Mouse (Mus musculus) small intestine, adult 2 months (tissue): ENCODE measurements at regions not wholly inside any gene's neighbourhood (a gene's known extent, or its start where the extent isn't known, plus 50 kb on each side); places are given as distances from the start of the nearest gene placed in this dataset.

Source experiments
- H3K27ac ChIP-seq: fragments of 200-500 bp; 2 replicates; pipeline ENCODE4 v1.5.1; 2012; ENCODE audit warnings: low read depth, low read length, control low read depth, inconsistent platforms; ENCODE audit not compliant: insufficient read depth
- H3K27me3 ChIP-seq: fragments of 200-500 bp; 2 replicates; pipeline ENCODE4 v1.6.1; 2012; ENCODE audit warnings: mild to moderate bottlenecking, moderate library complexity, low read length, inconsistent platforms; ENCODE audit not compliant: control insufficient read depth, insufficient read depth
- H3K36me3 ChIP-seq: fragments of 200-500 bp; 2 replicates; pipeline ENCODE4 v1.6.1; 2012; ENCODE audit warnings: mild to moderate bottlenecking, low read length, control low read depth, inconsistent platforms; ENCODE audit not compliant: control insufficient read depth, insufficient read depth
- H3K4me1 ChIP-seq: fragments of 200-500 bp; 2 replicates; pipeline ENCODE4 v1.6.1; 2012; ENCODE audit warnings: low read length, inconsistent platforms, mixed read lengths; ENCODE audit not compliant: control insufficient read depth, insufficient read depth, insufficient read length
- H3K4me3 ChIP-seq: fragments of 200-500 bp; 2 replicates; pipeline ENCODE4 v1.5.1; 2012; ENCODE audit warnings: low read depth, mild to moderate bottlenecking, control low read depth, inconsistent platforms, low read length, moderate library complexity
- CTCF ChIP-seq: fragments of 200-500 bp; IDR thresholded peaks from 2 replicates; pipeline ENCODE4 v1.5.1; 2012; ENCODE audit warnings: low read depth, mild to moderate bottlenecking, control low read depth, inconsistent platforms, low read length, moderate library complexity, mixed read lengths; ENCODE audit not compliant: insufficient replicate concordance, insufficient read length; ENCODE audit errors: extremely low read depth
- POLR2A ChIP-seq: fragments of 200-500 bp; IDR thresholded peaks from 2 replicates; pipeline ENCODE4 v1.6.1; 2012; ENCODE audit warnings: low read depth, mild to moderate bottlenecking, control low read depth, inconsistent platforms, low read length, moderate library complexity
- whole genome bisulfite sequencing: fragments of 180-500 bp; shearing (Covaris S2); methylation state at CpG from one replicate; pipeline ENCODE4 v1.1.7; 2018; 5-methylcytosine and 5-hydroxymethylcytosine counted together

DNA sequence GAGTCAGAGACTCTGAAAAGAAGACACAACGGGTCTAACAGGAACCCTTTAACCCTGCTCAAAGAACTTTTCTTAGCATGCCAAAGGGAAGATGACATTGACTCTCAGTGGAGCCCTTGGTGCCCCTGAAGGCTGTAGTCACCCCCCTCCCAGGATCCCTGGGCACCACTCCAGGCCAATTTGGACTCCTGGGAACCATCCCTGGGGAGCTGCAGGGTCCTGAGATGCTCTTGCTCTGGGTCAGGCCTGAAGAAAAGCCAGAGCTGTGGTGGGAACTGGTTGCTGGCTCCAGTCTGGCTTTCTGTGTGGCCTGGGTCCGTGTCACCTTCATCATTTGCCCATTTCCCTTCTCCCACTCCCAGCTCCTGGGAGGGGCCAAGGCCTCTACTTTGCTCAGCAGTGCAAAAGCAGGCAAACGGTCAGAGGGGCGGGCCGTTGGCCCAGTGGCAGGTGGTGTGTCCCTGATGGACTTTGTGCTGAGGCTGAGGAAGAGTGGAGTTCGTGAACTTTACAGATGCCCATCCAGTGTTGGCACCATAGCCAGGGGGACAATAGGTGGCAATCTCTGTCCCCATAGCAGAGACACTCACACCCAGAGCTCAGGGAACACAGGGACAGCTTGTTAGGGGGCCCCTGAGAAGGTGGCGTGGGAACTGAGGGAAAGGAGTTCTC is 69.1 kb upstream of the Ccnd1 start:
- WGBS, result 25% methylated on average over 7 of the region's 7 CpGs
- H3K4me1 ChIP-seq, result peaks cover 11% of the 10 kb centered on the region; the same call in 1 of the 2 replicates
- H3K4me3 ChIP-seq, result no peak overlapping the region
- no peaks in the 10 kb centered on the region for H3K36me3 ChIP-seq
- H3K27ac ChIP-seq, result no peak overlapping the region
- no peak for TF ChIP-seq POLR2A
- TF ChIP-seq CTCF, result no peak
- no peaks in the 10 kb centered on the region for H3K27me3 ChIP-seq

DNA sequence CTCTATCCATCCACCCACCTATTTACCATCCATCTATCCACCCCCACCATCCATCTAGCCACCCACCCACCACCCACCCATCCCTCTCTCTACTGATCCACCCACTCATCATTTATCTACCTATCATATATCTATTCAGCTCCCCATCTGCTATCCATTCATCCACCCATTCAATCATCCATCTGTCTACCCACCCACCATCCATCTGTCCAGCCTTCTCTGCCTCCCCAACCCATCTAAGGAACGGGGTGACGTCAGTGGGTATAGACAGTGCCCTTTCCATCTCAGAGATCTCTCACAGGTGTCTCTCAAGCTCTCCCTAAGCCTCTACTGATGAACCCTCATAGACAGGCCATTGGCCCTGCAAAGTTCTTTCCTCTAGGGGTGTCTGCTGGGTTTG is 67.5 kb upstream of the Ccnd1 start:
- TF ChIP-seq CTCF, result no peak
- Histone ChIP-seq H3K27me3 (no peaks in the 10 kb centered on the region), H3K27ac (no peak overlapping the region), H3K36me3 (no peaks in the 10 kb centered on the region), H3K4me3 (no peak overlapping the region), H3K4me1 (peaks cover 8% of the 10 kb centered on the region; the same call in 1 of the 2 replicates)
- WGBS, result 91% methylated on average over 2 of the region's 2 CpGs

DNA sequence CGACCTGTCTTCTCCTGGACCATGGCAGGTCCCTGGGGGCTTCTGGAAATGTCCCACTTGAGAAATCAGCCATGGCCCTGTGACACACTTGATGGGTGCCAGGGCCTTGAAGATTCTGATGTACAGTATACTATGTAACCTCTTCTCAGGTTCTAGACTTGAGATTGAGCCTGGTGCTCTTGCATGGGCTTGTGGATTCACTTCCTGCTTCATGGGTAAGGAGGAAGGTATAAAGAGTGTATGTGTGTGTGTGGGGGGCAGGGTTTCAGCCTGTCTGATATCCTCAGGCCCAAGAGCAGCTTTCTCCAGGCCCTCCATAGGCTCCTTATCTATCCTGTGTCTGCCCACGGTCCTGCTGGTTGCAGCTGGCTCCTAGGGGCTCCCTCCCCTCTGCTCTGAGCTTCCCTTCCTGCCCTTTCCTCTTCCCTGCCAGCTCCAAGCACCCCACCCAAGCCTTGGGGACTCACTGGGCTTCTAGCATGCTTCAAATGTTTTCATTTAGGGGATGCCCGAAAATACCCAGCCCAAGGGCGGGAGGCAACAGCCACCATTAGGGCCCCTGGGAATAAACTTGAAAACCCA is 61.9 kb upstream of the Ccnd1 start:
- no peaks in the 10 kb centered on the region for H3K27me3 ChIP-seq
- 65% methylated on average over 4 of the region's 4 CpGs for WGBS

DNA sequence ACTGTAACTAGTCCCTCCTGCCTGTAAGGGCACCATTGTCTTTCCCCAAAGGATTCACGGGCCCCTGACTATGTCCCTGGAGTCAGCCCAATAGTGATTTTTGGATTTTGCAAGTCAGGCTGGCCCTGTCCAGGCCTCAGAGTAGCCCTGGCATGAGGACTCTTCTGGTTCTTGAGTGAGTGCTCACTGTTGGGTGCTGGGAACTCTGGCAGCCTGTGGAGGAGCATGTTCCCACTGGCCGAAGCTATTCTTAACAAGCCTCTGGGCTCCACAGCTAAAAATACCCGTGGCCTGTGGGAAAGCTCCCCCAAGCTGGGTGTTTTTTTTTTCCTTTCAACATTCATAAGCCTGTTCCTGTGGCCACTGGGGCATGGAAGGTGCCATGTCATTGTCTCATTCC is 60.0 kb upstream of the Ccnd1 start:
- no peak overlapping the region for H3K27ac ChIP-seq
- no peaks in the 10 kb centered on the region for H3K36me3 ChIP-seq
- peaks cover 3% of the 10 kb centered on the region; the same call in 1 of the 2 replicates for H3K4me1 ChIP-seq
- 74% methylated on average over 3 of the region's 3 CpGs for WGBS
- no peak for TF ChIP-seq CTCF
- H3K4me3 ChIP-seq, result no peak overlapping the region
- H3K27me3 ChIP-seq, result no peaks in the 10 kb centered on the region

More for the DNA sequence above, 61.9 kb upstream of the Ccnd1 start:
- Histone ChIP-seq H3K4me1 (peaks cover 3% of the 10 kb centered on the region; the same call in 1 of the 2 replicates), H3K27ac (no peak overlapping the region), H3K4me3 (no peak overlapping the region), H3K36me3 (no peaks in the 10 kb centered on the region)
- no peak for TF ChIP-seq CTCF
- no peak for TF ChIP-seq POLR2A

DNA sequence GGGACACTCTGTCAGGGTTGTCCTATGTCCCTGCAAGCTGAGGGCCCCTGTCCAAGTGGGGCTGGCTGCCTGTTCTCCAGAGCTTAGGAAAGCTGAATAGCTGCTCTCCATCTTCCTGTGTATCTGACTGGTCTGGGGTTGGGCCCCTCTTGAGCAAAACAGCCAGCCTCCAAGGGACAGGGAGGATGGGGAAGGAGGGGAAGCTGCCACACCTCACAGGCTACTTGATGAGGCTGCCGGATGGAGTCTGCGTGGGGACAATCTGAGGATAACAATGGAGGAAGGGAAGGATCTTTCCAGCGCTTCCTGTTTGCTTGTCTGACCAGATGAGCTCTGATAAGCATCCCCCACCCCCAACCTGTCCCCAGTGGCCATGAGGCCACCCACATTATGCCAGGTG is 57.1 kb upstream of the Ccnd1 start:
- Histone ChIP-seq H3K27me3 (no peaks in the 10 kb centered on the region), H3K4me1 (peaks cover 3% of the 10 kb centered on the region; the same call in 1 of the 2 replicates), H3K36me3 (no peaks in the 10 kb centered on the region), H3K4me3 (no peak overlapping the region), H3K27ac (no peak overlapping the region)
- TF ChIP-seq POLR2A (no peak), CTCF (no peak)
- WGBS, result 76% methylated on average over 3 of the region's 3 CpGs

DNA sequence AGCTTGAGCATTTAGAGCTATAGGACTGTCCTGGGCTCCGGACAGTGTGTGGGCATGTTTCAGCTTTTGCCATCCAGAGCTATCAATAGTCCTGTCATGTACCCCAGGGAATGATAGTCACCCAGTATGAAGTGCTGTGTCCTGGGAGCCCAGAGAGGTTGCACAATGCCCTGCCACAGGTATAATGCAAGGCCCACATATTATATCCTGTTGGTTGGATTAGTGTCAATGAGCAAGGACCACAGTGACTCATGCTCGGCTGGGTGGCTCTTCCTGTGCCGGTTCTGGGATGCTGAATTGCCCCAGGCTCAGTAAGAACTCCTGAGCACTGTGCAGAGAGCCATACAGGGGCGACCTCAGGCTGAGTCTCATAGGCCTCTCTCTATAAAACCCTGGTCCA is 54.5 kb upstream of the Ccnd1 start:
- no peak for TF ChIP-seq CTCF
- no peak for TF ChIP-seq POLR2A
- Histone ChIP-seq H3K27ac (no peak overlapping the region), H3K36me3 (no peaks in the 10 kb centered on the region), H3K4me1 (peaks cover 3% of the 10 kb centered on the region; the same call in 1 of the 2 replicates), H3K4me3 (no peak overlapping the region), H3K27me3 (no peaks in the 10 kb centered on the region)
- 79% methylated on average over 4 of the region's 4 CpGs for WGBS

DNA sequence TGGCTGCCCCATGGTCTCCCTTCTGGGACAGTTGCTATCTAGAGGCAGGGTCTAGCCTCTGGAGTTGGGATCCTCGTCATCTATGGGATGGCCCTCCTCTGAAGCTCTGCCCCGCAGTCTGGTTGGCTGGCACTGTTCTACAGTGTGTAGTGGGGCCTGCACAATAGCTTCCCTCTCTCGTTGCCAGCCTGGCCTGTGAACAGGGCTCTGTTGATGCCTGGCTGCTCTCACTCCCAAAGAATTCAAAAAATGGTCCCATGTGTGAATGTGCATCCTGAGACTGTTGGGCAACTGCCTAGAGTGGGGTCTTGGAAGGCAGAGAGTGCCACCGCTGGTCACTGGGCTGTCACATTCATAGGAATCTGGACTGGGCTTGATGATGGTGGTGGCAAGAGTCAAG is 53.8 kb upstream of the Ccnd1 start:
- no peaks in the 10 kb centered on the region for H3K36me3 ChIP-seq
- no peak overlapping the region for H3K4me3 ChIP-seq
- 95% methylated on average over 4 of the region's 4 CpGs for WGBS
- peaks cover 2% of the 10 kb centered on the region; the same call in 1 of the 2 replicates for H3K4me1 ChIP-seq
- no peak overlapping the region for H3K27ac ChIP-seq
- TF ChIP-seq CTCF (no peak), POLR2A (no peak)
- no peaks in the 10 kb centered on the region for H3K27me3 ChIP-seq
